Mouse (Mus musculus) testis, adult 2 months (tissue): ENCODE measurements at regions not wholly inside any gene's neighbourhood (a gene's known extent, or its start where the extent isn't known, plus 50 kb on each side); places are given as distances from the start of the nearest gene placed in this dataset.

Experiments used
- CTCF ChIP-seq: fragments of 200-500 bp; IDR thresholded peaks from 2 replicates; pipeline ENCODE4 v1.5.1; 2012; ENCODE audit warnings: low read depth, mild to moderate bottlenecking, inconsistent platforms, low read length, moderate library complexity; ENCODE audit not compliant: control insufficient read depth, insufficient read depth, insufficient replicate concordance
- POLR2A ChIP-seq: fragments of 200-500 bp; IDR thresholded peaks from 2 replicates; pipeline ENCODE4 v1.6.1; 2012; ENCODE audit warnings: low read depth, mild to moderate bottlenecking, inconsistent platforms, low read length, moderate library complexity; ENCODE audit not compliant: control insufficient read depth

DNA sequence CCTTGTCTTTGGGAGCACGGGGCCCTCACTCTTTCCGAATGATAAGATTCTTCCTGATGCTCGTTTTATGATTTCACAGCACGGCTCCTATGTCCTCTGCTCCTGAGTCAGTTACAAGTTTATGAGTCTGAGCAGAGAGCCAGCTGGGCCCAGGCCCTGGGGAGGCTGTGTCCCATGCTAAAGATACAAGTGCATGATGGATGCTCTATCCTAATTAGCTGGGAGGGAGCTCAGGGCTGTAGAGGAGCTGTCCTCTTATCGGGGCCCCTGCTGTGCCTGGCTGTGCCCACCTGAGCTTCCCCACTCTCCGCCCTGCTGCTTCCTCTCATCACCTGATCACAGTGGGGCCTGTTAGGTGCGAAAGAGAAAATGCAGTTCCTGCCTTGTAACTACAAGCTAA lies 65.3 kb upstream of the Slc35c1 start:
- TF ChIP-seq POLR2A: no peak
- no peak for TF ChIP-seq CTCF
